8 mouse cellular contexts compared by ENCODE assay signal in the genomic region with DNA sequence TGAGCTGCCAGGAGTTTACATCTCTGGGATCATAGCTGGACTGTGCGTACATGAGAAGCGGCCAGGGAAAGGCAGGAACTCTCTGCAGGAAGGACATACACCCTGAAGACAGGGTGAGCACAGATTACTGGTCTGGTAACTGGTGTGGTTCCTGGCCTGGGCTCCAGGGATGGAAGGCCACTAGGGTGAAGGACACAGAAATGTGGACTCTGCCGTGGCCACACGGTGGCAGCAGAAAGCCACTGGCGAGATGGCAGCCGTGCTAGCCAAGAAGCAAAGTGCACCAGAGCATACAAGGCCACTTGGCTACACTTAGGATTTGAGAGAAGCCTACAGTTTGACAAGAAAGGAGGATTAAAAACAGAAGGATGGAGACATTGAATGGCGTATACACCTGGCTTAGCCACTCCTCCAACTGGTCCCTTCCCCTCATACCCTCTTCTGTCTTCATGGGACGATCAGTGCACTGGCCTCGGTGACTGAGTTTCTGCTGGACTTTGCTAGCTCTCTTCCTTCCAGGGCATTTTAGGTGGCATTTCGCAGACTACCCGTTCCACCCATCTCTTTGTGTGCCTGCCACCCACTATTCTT.
DNase-seq lines count a peak whose midpoint lies in the region; ATAC-seq lines count a peak whose summit lies in the region.

No protein-coding gene starts in this region.

- H3K4me1 ChIP-seq in heart, embryonic 11.5 days (ENCODE audit: control insufficient read depth, insufficient read depth, low read length): peaks cover 4% of the 10 kb centered on the region; the same call in 1 of the 2 replicates
- H3K4me1 ChIP-seq in kidney, embryonic 15.5 days: no peaks in the 10 kb centered on the region
- H3K4me1 ChIP-seq in neural tube, embryonic 15.5 days: no peaks in the 10 kb centered on the region

- H3K9me3 ChIP-seq in heart, embryonic 11.5 days (replicated peaks; ENCODE audit: control insufficient read depth, low read length): no peaks in the 10 kb centered on the region
- no peaks in the 10 kb centered on the region for H3K9me3 ChIP-seq in kidney, embryonic 15.5 days (replicated peaks)
- no peaks in the 10 kb centered on the region for H3K9me3 ChIP-seq in neural tube, embryonic 15.5 days (replicated peaks)

- no peak overlapping the region for H3K27ac ChIP-seq in heart, embryonic 11.5 days (ENCODE audit: low read depth, low read length)
- no peak overlapping the region for H3K27ac ChIP-seq in kidney, embryonic 15.5 days
- H3K27ac ChIP-seq in neural tube, embryonic 15.5 days (replicated peaks): no peak overlapping the region

- WGBS in heart, embryonic 11.5 days (ENCODE audit: insufficient replicate concordance): 46% methylated on average over 11 of the region's 11 CpGs
- WGBS in kidney, embryonic 15.5 days: 53% methylated on average over 11 of the region's 11 CpGs
- 54% methylated on average over 11 of the region's 11 CpGs for WGBS in neural tube, embryonic 15.5 days

- no peaks in the 10 kb centered on the region for H3K27me3 ChIP-seq in heart, embryonic 11.5 days (ENCODE audit: control insufficient read depth, insufficient read depth, low read length)
- no peaks in the 10 kb centered on the region; the same call in 1 of the 2 replicates for H3K27me3 ChIP-seq in kidney, embryonic 15.5 days
- no peaks in the 10 kb centered on the region for H3K27me3 ChIP-seq in neural tube, embryonic 15.5 days (replicated peaks)

- no peak overlapping the region for H3K4me2 ChIP-seq in heart, embryonic 11.5 days
- no peak overlapping the region for H3K4me2 ChIP-seq in kidney, embryonic 15.5 days
- H3K4me2 ChIP-seq in neural tube, embryonic 15.5 days: no peak overlapping the region

- peak; percentile 87 for ATAC-seq in erythroblast, adult 5-6 weeks (replicated peaks; ENCODE audit: low FRiP score, poor library complexity, severe bottlenecking)
- 0 out of 2 replicates have a peak, but pooled peaks have one; percentile 18 for ATAC-seq in heart, embryonic 11.5 days (replicated peaks; ENCODE audit: insufficient number of reproducible peaks, low FRiP score, low TSS enrichment)
- ATAC-seq in kidney, embryonic 15.5 days (replicated peaks; ENCODE audit: low FRiP score): peak; percentile 88; the same call in 1 of the 2 replicates
- peak; percentile 74; the same call in 1 of the 2 replicates for ATAC-seq in neural tube, embryonic 15.5 days (ENCODE audit: low FRiP score)

- no peak overlapping the region for H3K9ac ChIP-seq in heart, embryonic 11.5 days (ENCODE audit: low read depth, low read length)
- no peak overlapping the region for H3K9ac ChIP-seq in kidney, embryonic 15.5 days
- H3K9ac ChIP-seq in neural tube, embryonic 15.5 days (replicated peaks): no peak overlapping the region

- H3K36me3 ChIP-seq in heart, embryonic 11.5 days (ENCODE audit: control insufficient read depth, insufficient read depth, low read length): no peaks in the 10 kb centered on the region
- no peaks in the 10 kb centered on the region for H3K36me3 ChIP-seq in kidney, embryonic 15.5 days
- H3K36me3 ChIP-seq in neural tube, embryonic 15.5 days: peaks cover 9% of the 10 kb centered on the region

- peak; percentile 81 for DNase-seq in CD4-positive helper T cell, adult 2 months (ENCODE audit: low read depth, low spot score)
- peak; percentile 86 to 88 for DNase-seq in adrenal gland, postnatal 36 days
- DNase-seq in lung, adult 18-20 months: peak; percentile 53 to 67
- peak; percentile 33 to 41 for DNase-seq in thymus, adult 18-20 months

- no peak overlapping the region for H3K4me3 ChIP-seq in heart, embryonic 11.5 days (ENCODE audit: low read depth, low read length)
- no peak overlapping the region for H3K4me3 ChIP-seq in kidney, embryonic 15.5 days (replicated peaks)
- H3K4me3 ChIP-seq in neural tube, embryonic 15.5 days (replicated peaks): no peak overlapping the region

Comparison
In these comparisons a context has a peak if more than half of its experiments do, and no peak if none do; other contexts are left out.
1. DNase-seq: peak in every context shown above with its lines; median percentile 87 in adrenal gland, postnatal 36 days; 81 in CD4-positive helper T cell, adult 2 months; 60 in lung, adult 18-20 months; 37 in thymus, adult 18-20 months.
2. ATAC-seq: peak in every context shown above with its lines; median percentile 88 in kidney, embryonic 15.5 days; 87 in erythroblast, adult 5-6 weeks; 74 in neural tube, embryonic 15.5 days; 18 in heart, embryonic 11.5 days.